Mouse (Mus musculus) CD4-positive, CD25-positive, alpha-beta regulatory T cell, adult 2 months (primary cell): Measurements from ENCODE around the gene Ednra.

Experiments used
- DNase-seq: peaks from one replicate; pipeline ENCODE4 v3.0.0-alpha.2; 2012; ENCODE audit warnings: low read depth, low spot score

Gene Ednra

DNA sequence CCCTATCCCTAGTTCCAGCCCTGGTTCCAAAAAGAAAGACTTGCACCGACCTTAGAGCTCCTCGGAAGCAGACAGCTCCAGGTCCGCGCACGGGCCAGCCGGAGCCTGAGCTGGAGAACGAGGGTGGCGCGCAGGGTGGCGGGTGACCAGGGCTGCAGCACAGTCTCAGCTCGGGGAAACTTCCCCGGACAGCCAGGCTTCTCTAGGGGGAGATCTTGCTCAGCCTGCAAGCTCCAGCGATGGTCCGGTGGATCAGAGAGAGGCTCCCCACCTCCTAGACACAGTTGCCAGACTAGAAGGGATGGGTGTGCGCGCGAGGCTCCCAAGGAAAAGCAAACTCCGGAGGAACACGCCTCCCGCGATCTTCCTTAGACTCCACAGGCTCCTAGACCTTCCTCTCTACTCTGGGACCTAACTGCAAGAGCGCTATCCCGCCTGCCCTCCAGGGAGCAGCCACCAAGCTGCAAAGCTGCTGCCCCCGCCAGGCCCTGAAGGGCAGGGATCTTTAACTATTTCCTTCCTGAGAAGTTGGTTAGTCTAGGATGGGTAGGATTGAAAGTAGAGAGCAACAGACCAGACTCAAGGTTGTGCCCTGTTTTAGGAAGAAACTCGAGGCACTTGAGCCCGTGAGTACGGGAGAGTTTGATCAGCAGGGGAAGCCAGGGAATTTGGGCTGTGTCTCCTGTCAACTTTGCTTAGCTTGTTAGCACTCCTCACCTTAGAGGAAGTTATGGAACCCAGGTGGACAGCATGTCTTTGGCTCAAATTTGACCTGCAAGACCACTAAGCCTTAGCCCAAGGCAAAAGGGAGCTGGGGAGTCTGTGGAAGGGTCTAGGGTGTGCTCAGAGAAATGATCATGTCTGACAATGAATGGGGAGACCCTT lies at the start of gene Ednra:
TSS of gene Ednra (minus strand) at position 419 of the 885 bp plus-strand sequence.
- no peak for DNase-seq

GRCm38 (mm10) chr8:77773831-77774230 lies 49.6 kb upstream of the Ednra start:
- no peak for DNase-seq

DNA sequence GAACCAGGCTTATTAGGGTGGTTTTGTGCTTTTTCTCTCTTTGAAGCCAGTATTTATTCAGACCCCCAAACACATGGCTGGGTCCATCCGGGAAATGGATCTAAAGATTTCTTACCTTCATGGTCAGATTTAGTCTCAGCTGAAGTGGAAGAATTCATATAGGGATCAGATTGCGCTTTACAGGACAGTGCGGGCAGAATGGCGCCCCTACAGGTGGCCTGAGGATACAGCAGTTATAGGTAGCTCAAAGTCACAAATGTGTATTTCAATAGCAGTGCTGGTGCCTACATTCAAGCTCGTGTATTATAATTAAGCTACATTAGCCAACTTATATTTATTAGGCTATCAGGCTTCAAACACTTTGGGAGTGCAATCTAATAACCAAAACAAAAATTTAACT lies 49.0 kb upstream of the Ednra start:
- DNase-seq = peak; percentile 5

GRCm38 (mm10) chr8:77772210-77772886 lies 48.1 kb upstream of the Ednra start:
- DNase-seq = no peak

DNA sequence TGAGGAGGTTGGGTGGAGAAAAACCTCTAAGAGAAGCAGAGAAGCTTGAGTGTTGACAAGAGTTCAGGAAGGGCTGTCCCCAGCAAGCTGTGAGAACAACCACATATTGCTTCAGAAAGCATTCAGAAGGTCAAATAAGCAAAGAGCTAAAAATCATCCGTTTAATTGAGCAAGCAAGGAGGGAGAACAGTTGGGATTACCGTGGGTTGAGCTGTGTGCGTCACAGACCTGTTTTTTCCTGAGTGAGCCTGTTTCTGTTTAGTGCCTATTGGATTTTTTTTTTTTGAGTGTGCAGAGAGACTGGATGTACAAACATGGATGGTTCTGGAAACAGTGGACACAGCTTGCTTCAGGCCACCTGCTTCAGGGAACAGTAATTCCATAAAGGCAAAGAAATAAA lies 46.7 kb upstream of the Ednra start:
- DNase-seq = no peak

DNA sequence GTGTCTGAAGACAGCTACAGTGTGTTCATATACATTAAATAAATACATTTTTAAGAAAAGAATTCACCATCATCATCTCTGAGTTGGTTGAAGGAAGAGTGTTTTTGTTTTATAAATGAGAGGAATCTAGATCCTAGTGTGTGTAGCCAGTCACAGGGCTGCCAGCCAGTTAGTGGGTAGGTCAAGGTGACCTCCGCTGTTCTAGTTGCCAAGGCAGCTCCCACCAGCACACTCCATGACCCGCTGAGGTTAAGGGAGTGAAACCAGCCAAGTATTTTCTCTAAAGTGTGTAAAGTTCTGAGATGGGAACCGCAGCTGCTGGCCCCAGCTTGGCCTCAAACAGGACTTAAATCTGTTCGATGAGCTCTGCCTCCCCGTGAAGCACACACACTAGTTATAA lies 44.7 kb upstream of the Ednra start:
- DNase-seq = no peak

GRCm38 (mm10) chr8:77764253-77764652 lies 40.0 kb upstream of the Ednra start:
- no peak for DNase-seq

DNA sequence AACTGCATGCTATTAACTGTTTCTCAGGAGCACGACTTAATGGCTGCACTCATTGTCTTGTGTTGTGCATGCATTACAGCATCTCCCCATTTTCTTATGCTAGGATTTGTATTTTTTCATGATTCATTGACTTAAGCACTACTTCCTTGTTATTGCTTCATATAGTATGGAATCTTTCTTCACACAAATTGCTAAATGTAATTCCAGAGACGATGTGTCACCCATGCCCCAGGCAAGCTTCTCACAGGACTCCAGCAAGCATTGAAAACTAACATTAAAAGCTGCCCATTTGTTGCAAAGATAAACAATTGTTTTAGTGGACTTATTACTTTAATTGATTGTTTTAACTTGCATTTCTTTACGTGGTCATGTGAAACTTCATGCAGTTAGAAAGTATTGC lies 38.7 kb upstream of the Ednra start:
- no peak for DNase-seq

GRCm38 (mm10) chr8:77755441-77755840 lies 31.2 kb upstream of the Ednra start:
- no peak for DNase-seq

DNA sequence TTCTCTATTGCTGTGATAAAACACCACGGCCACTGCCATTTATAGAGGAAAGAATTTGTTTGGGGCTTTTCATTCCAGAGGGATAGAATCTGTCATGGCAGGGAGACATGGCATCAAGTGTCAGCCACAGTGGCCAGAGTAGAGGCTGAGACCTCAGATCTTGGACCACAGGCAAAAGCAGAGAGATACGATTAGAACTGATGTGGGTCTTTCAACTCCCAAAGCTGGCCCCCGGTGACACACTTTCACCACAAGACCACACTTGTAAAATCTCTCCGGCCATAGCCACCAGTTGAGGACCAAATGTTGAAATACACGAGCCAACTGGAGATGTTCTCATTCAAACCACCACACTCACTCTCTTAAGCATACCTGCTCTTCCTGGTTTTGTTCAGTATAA lies 29.5 kb upstream of the Ednra start:
- no peak for DNase-seq

GRCm38 (mm10) chr8:77752041-77752440 lies 27.8 kb upstream of the Ednra start:
- no peak for DNase-seq

- DNase-seq = no peak
Observed at GRCm38 (mm10) chr8:77750407-77750806, 26.1 kb upstream of the Ednra start.

DNA sequence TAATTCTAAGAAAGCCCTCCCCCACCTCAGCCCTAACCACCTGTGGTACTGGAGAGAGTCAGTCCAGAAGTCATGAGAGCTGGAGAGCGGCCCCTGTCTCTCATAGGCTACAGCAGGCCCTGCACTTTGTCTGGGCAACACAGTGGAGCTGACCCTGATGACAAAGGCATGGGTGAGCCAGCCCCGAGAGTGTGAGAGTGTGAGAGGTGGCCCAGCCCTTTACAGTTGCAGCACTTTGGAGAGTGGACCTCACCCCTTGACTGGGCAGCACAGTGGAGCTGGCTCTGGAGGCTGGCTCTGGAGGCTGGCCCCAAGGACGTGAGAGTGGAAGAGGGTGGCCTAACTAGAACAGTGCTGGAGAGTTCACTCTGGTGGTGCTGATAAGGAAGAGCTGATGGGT lies 20.2 kb upstream of the Ednra start:
- no peak for DNase-seq

DNA sequence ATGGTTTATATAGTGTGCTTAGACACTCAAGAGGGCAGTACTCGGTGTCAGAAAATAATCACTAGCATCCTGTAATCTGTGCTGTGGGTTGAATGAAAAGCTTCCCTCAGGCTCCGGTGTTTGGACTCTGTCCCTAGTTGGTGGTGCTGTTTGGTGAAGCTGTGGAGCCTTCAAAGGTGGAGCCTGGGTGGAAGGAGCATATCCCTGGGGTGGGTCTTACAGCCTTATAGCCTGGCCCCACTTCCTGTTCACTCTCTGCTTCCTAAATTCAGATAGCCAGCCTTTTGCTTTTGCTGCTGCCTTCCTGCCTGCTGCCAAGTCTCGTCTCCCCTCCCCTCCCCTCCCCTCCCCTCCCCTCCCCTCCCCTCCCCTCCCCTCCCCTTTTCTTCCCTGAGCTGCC lies 18.1 kb upstream of the Ednra start:
- no peak for DNase-seq

GRCm38 (mm10) chr8:77741050-77741777 lies 16.9 kb upstream of the Ednra start:
- no peak for DNase-seq

DNA sequence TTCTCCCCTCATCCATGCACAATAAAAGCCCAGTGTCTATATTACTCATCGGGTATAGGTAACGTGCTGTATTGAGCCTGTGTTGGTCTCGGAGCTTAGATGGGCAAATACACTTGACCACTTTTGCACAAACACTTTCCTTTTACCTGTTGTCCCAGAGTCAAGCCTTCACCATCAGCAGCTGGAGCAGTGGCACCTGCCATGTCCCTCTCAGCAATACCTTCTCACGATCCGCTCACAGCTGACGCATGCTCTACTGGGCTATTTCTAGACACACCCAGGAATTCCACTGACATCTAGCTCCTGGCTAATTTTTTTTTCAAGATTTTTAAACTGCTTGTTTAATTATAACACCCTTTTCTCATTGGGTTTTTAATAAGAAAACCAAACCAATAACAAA lies 14.2 kb upstream of the Ednra start:
- no peak for DNase-seq

GRCm38 (mm10) chr8:77737327-77737726 lies 13.1 kb upstream of the Ednra start:
- no peak for DNase-seq

DNA sequence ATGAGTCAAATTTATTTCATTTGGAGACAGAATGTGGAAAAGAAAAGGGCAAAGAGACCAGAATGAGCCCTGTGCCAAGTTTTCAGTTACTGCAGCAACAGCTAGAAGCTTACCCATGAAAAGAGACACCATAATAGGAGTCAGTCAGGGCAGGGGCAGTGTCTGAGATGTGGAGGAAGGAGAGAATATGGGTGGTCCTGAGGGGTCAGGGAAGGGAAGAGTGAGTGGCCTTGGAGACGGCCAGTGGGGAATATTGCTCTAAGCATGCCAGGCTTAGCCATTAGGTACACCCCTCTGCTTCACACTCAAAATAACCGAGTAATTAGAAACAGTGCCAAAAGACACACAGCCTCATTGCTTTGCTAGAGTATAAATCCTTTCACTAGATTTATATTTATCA lies 9.5 kb upstream of the Ednra start:
- no peak for DNase-seq

GRCm38 (mm10) chr8:77732964-77733363 lies 8.7 kb upstream of the Ednra start:
- no peak for DNase-seq

GRCm38 (mm10) chr8:77725406-77725805 lies 1.1 kb upstream of the Ednra start:
- DNase-seq = no peak

- no peak for DNase-seq
Observed at GRCm38 (mm10) chr8:77723534-77724045, 674 bp downstream of the Ednra start.

- no peak for DNase-seq
Observed at GRCm38 (mm10) chr8:77723018-77723417, 1.2 kb downstream of the Ednra start.
